Mouse (Mus musculus) embryonic fibroblast, embryonic 13.5 days (primary cell): Measurements from ENCODE around the gene Arl3.

Experiments used
- CTCF ChIP-seq: IDR thresholded peaks from 2 replicates; pipeline ENCODE4 v1.5.1; 2011; ENCODE audit warnings: mild to moderate bottlenecking, control low read depth, low read length, moderate library complexity, borderline replicate concordance; ENCODE audit not compliant: insufficient read depth
- POLR2A ChIP-seq: IDR thresholded peaks from 2 replicates; pipeline ENCODE4 v1.6.1; 2011; ENCODE audit warnings: low read depth, mild to moderate bottlenecking, control low read depth, low read length, moderate library complexity

- TF ChIP-seq CTCF = no peak
- no peak for TF ChIP-seq POLR2A
Measured at GRCm38 (mm10) chr19:46511263-46511662, 61.7 kb downstream of the Arl3 start.
